Mouse (Mus musculus) limb, embryonic 11.5 days (tissue): ENCODE data around the gene Ralgps2. TPM values are rescaled to one million over a fixed set of nuclear protein-coding genes. Genes with fewer than 3 reads are reported as not detected.

Source experiments
- ATAC-seq: fragments of 200-750 bp; cut with Nextera tagmentation; 2 replicates; pipeline ENCODE4 v1.8.0; 2017; ENCODE audit warnings: low read depth; ENCODE audit not compliant: insufficient number of reproducible peaks, low FRiP score, low TSS enrichment
- DNase-seq: peaks from one replicate; pipeline ENCODE4 v3.0.0-alpha.2; 2015; ENCODE audit warnings: low spot score
- H3K27ac ChIP-seq: fragments of 300-500 bp; sonication (generic); replicated peaks from 2 replicates; pipeline ENCODE4 v1.5.1; 2014; ENCODE audit warnings: low read depth, mild to moderate bottlenecking, low read length
- H3K27me3 ChIP-seq: fragments of 300-500 bp; sonication (generic); 2 replicates; pipeline ENCODE4 v1.6.1; 2014; ENCODE audit warnings: mild to moderate bottlenecking, low read length, mixed read lengths; ENCODE audit not compliant: control insufficient read depth, insufficient read depth
- H3K36me3 ChIP-seq: fragments of 300-500 bp; sonication (generic); 2 replicates; pipeline ENCODE4 v1.6.1; 2014; ENCODE audit warnings: mild to moderate bottlenecking, low read length, moderate library complexity, mixed read lengths; ENCODE audit not compliant: control insufficient read depth, insufficient read depth
- H3K4me1 ChIP-seq: fragments of 300-500 bp; sonication (generic); 2 replicates; pipeline ENCODE4 v1.6.1; 2014; ENCODE audit warnings: low read length, mixed read lengths; ENCODE audit not compliant: control insufficient read depth, insufficient read depth
- H3K4me2 ChIP-seq: fragments of 300-500 bp; sonication (generic); 2 replicates; pipeline ENCODE4 v1.6.1; 2014; ENCODE audit warnings: low read depth, mild to moderate bottlenecking, moderate library complexity; ENCODE audit not compliant: severe bottlenecking
- H3K4me3 ChIP-seq: fragments of 300-500 bp; sonication (generic); 2 replicates; pipeline ENCODE4 v1.5.1; 2014; ENCODE audit warnings: low read depth, low read length
- H3K9ac ChIP-seq: fragments of 300-500 bp; sonication (generic); 2 replicates; pipeline ENCODE4 v1.6.1; 2014; ENCODE audit warnings: mild to moderate bottlenecking, low read length
- H3K9me3 ChIP-seq: fragments of 300-500 bp; sonication (generic); 2 replicates; pipeline ENCODE4 v1.6.1; 2016; ENCODE audit warnings: low read length; ENCODE audit not compliant: control insufficient read depth
- WGBS: fragments of 180-500 bp; shearing (Covaris S2); extraction: QIAGEN DNeasy Blood & Tissue Kit; methylation state at CpG from one replicate; pipeline ENCODE4 v1.1.7; 2014; 5-methylcytosine and 5-hydroxymethylcytosine counted together
- polyA plus RNA-seq: library from polyadenylated mRNA; unstranded; fragments of >200 nt; fragmentation: Nextera tagmentation; extraction: Ambion mirVana; gene quantifications from 2 replicates; pipeline ENCODE4 v1.2.1, GENCODE M21; 2014

Gene Ralgps2
- 78.9 and 87.0 TPM in 2 replicates for polyA plus RNA-seq

DNA sequence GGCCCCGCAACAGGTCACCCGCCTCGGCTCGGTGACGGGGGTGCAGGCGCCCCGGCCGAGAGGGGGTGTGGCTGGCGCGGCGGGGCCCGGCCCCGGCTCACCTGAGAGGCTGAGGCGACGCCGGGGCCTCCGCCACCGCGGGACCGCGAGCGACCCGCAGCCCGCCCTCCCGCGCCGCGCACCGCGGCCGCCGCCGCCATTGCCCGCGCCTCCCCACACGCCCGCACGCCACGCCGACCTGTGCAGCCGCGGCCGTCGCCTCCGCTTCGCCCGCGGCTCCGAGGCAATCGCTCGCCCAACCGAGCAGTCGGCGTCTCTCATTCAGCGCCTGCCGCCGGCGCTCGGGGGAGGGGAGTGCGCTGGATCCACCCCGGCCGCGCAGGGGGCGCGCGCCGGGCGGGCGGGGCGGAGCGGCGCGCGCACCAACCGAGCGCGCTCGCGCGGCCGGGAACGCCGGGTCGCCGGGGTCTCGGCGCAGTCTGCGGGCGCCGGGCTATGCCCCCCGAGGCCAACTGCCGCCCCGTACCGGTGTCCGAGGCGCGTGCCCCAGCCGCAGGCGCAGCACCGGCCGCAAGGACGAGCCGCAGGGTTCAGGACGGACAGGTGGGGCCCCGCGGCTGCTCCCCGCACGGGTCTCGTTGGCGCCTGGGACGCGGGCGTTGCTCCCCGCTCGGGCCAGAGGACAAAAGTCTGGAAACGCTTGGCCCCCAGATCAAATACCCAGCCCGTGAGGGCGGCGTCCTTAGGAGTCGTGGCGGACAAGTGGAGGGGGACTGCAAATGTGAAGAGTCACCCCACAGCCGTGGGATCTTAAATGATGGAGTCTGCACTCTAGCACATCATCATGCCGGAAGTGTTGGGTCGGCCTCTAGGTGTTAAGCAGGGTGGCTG is at the start of gene Ralgps2:
Gene Ralgps2, minus strand, starts transcription at position 376 of the 891 bp plus-strand sequence.
- H3K9ac ChIP-seq = peak within 1 kb of the TSS; percentile 89
- ATAC-seq = peak; percentile 71
- H3K9me3 ChIP-seq = no peaks in the 10 kb centered on the region
- no peaks in the 10 kb centered on the region for H3K27me3 ChIP-seq
- peak within 1 kb of the TSS; percentile 91 for H3K27ac ChIP-seq
- no peaks in the 10 kb centered on the region for H3K36me3 ChIP-seq
- peak; percentile 77 for DNase-seq
- H3K4me1 ChIP-seq = peaks cover 10% of the 10 kb centered on the region
- peak within 1 kb of the TSS; percentile 88 for H3K4me2 ChIP-seq
- H3K4me3 ChIP-seq = peak within 1 kb of the TSS; percentile 78
- WGBS = under 1% methylated on average over 70 of the region's 124 CpGs

DNA sequence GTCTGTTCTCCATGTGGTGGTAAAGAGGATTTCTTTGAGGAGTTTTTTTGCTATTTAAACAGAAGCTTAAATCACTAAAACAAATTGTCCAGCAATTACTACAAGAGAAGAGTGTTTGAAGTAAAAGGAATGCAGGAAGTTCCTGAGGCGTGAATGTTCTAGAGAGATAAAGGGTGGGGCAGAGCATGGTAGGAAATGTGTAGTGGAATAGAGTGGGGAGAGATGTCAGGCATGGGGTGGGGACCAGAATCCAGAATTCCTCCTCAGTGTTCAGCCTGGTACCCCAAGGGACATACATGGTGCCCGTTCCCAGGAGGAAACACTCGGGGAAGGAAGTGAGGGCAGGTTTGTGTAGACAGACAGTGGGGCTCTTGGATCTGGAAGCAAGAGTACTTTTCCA is 48.1 kb upstream of the Ralgps2 start:
- Histone ChIP-seq H3K27me3 (no peaks in the 10 kb centered on the region), H3K9ac (no peak overlapping the region), H3K4me3 (no peak overlapping the region), H3K9me3 (no peaks in the 10 kb centered on the region), H3K4me2 (no peak overlapping the region), H3K27ac (no peak overlapping the region), H3K36me3 (no peaks in the 10 kb centered on the region), H3K4me1 (peaks cover 3% of the 10 kb centered on the region; the same call in 1 of the 2 replicates)
- DNase-seq (no peak), ATAC-seq (no peak)
- WGBS = 78% methylated on average over 3 of the region's 3 CpGs

DNA sequence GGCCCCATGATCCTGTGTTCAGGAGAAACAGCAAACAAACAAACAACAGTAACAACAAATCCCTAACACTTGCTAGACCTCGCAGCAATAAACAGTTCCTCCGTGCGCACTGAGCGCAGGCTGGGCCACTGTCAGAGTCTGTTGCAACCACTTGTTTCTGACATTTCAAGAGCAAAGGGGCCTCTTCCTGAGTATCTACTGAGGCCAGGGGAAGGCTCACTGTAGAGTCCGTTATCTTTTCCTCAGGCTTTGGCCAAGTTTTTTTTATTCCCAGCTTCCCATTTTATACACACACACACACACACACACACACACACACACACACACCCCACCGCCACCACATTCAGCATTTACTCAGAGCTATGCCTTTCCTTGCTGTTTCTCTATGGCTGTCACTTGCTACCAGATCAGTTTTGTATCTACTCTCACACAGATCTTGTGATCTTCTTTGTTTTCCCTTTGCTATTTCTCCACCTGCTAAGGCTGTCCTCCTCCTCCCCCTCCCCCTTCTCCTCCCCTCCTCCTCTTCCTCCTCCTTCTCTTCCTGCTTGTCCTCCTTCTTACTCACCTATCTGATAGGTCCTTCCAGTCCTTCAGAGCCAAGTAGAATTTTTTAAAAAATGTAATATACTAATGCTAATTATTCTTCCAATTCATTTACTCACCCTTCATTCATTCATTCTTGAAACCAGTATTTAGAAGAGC is 47.4 kb upstream of the Ralgps2 start:
- ATAC-seq = no peak
- DNase-seq = no peak
- H3K36me3 ChIP-seq = no peaks in the 10 kb centered on the region
- 64% methylated on average over 6 of the region's 6 CpGs for WGBS
- H3K4me1 ChIP-seq = no peaks in the 10 kb centered on the region
- no peaks in the 10 kb centered on the region for H3K9me3 ChIP-seq
- no peak overlapping the region for H3K9ac ChIP-seq
- no peaks in the 10 kb centered on the region for H3K27me3 ChIP-seq
- no peak overlapping the region for H3K27ac ChIP-seq
- no peak overlapping the region for H3K4me3 ChIP-seq
- no peak overlapping the region for H3K4me2 ChIP-seq

DNA sequence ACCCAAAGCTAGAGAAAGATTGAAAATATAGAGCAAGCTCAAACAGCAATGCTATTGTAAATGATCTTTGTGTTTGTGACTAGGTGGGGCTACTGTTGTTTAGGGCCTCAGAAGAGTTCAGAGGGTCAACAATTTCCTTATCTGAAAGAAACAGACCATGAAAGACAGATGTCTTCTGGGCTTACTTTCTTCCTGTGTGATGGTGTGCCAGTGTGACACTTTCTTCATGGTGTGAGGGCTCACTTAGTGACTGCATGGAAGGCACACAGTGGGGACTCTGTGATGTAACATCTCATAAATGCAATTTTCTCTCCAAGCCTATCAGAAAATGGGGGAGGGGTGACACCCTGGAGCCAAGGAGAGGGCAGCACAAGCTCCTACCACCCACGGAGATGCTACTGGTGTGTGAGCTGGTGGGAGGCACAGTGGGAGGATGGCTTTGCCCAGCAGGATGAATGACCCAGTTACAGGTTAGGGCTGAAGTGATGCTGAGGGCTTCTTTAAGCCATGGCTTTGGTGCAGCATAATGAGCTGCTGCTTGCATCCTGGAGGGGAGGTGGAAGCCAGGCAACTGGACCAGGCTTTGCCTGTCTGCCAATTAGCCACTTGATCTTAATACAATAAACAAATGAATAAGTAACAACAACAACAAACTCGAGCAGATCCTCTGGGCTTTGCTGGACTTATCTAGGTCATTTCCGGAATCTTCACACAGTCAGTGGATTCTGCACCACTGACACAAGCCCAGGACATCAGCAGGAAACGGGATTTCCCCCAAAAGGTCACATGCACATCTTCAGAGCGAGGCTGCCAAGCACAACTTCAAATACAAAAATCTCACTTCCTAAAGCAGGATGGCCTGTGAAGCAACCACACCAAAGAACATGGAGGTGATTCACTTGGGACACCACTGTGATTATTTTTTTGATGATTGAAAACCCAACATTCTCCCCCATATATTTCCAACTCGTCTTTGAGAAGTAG is 46.5 kb upstream of the Ralgps2 start:
- Histone ChIP-seq H3K27ac (0 out of 2 replicates have a peak overlapping the region, but pooled peaks have one; percentile 21), H3K9ac (no peak overlapping the region), H3K4me1 (no peaks in the 10 kb centered on the region), H3K9me3 (no peaks in the 10 kb centered on the region), H3K27me3 (no peaks in the 10 kb centered on the region), H3K4me3 (no peak overlapping the region), H3K36me3 (no peaks in the 10 kb centered on the region), H3K4me2 (no peak overlapping the region)
- ATAC-seq (no peak), DNase-seq (no peak)
- 39% methylated on average over 6 of the region's 6 CpGs for whole genome bisulfite sequencing

DNA sequence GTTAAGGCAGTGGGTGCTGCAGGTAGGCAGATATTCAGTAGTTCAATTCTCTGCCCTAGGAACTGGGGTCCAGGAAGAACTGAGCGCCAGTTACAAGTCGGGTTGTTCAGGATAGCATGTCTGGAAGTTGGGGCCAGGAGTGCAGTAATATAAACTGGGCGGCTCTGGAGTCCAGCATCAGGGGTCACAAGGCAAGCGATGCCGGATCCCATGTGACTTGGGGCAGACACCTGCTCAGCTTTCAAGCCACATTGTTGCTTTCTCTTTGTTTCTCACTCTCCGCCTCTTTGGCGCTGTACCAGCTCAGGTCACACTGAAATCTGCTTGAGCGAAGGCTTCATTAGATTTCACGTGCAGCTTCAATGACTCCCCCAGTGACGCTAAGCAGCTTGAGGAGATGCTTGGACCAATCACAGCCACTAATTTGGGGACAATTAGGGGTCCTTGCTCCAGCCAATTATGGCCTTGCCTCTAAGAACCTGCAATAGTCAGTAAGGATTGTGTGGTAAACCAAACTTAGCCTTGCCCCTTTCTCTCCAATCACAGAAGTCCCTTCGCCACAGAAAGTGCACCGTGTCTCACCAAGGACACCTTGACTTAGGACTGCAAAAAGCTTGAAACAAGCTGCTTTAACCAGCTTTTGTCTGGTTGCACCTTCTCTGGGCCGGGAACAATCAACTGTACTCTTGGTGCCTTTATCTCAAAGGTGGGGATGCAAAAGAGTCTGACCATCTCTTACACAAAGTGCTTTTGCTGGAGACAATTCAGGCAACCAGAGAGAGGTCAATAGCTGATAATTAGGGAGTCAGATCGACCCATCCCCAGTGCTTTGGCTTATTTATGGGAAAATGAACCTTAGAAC is 43.8 kb upstream of the Ralgps2 start:
- 79% methylated on average over 14 of the region's 14 CpGs for WGBS
- Histone ChIP-seq H3K4me1 (no peaks in the 10 kb centered on the region), H3K4me3 (no peak overlapping the region), H3K27me3 (no peaks in the 10 kb centered on the region), H3K9ac (no peak overlapping the region), H3K36me3 (no peaks in the 10 kb centered on the region), H3K4me2 (no peak overlapping the region), H3K27ac (no peak overlapping the region), H3K9me3 (no peaks in the 10 kb centered on the region)
- no peak for DNase-seq
- ATAC-seq = no peak

DNA sequence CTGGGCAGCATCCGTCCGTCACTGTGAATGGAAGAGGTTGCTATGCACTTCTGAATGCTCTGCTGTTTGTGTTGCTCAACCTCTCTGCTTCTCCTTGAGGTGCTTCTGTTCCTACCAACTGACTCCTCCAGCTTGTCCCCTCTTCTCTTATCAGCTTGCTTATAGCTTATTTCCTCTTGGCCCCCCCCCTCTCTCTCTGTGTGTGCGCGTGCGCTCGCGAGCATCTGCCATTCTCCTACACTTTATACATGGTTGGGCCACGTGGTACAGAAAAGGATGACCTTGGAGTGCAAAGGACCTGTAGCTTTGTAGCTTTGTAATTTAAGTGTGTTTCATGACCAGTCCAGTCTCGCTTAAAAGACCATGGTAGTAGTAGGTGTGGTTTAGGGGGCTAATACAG is 42.5 kb upstream of the Ralgps2 start:
- DNase-seq (no peak), ATAC-seq (no peak)
- WGBS = 85% methylated on average over 9 of the region's 9 CpGs

DNA sequence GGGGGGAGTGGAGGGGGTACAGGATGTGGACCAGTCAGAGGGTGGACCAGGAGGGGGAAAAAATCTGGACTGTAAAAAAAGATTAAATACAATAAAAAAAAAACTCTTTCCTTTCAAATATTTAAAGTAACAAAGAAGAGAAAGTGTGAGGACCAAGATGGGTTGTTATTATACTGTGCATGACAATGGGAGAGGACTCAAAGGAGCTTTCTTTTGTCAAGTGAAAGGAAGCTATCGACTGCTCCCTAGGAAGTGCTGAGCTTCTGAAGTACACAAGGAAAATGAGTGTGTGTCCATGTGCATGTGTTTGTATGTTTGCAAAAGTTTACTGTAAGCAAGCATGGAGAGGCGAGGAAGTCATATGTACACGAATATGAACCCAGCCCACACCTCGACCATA is 40.3 kb upstream of the Ralgps2 start:
- no peak overlapping the region for H3K9ac ChIP-seq
- H3K27me3 ChIP-seq = no peaks in the 10 kb centered on the region
- no peak overlapping the region for H3K4me3 ChIP-seq
- no peaks in the 10 kb centered on the region for H3K36me3 ChIP-seq
- 86% methylated on average over 4 of the region's 4 CpGs for WGBS
- H3K4me1 ChIP-seq = no peaks in the 10 kb centered on the region
- H3K9me3 ChIP-seq = no peaks in the 10 kb centered on the region
- DNase-seq (no peak), ATAC-seq (no peak)
- H3K4me2 ChIP-seq = no peak overlapping the region
- no peak overlapping the region for H3K27ac ChIP-seq

More for the DNA sequence above, 42.5 kb upstream of the Ralgps2 start:
- Histone ChIP-seq H3K27me3 (no peaks in the 10 kb centered on the region), H3K36me3 (no peaks in the 10 kb centered on the region), H3K4me3 (no peak overlapping the region), H3K4me2 (no peak overlapping the region), H3K27ac (no peak overlapping the region), H3K9ac (no peak overlapping the region), H3K9me3 (no peaks in the 10 kb centered on the region), H3K4me1 (no peaks in the 10 kb centered on the region)
